Mouse (Mus musculus) erythroblast, embryonic 14.5 days (primary cell): Measurements from ENCODE around the gene Sdr39u1.

Experiments used
- GATA1 ChIP-seq: IDR thresholded peaks from 2 replicates; pipeline ENCODE4 v1.6.1; 2012; ENCODE audit warnings: low read length, inconsistent platforms, mixed read lengths
- TAL1 ChIP-seq: IDR thresholded peaks from 3 replicates; pipeline ENCODE4 v1.6.1; 2012; ENCODE audit warnings: low read length, inconsistent platforms, mixed read lengths

DNA sequence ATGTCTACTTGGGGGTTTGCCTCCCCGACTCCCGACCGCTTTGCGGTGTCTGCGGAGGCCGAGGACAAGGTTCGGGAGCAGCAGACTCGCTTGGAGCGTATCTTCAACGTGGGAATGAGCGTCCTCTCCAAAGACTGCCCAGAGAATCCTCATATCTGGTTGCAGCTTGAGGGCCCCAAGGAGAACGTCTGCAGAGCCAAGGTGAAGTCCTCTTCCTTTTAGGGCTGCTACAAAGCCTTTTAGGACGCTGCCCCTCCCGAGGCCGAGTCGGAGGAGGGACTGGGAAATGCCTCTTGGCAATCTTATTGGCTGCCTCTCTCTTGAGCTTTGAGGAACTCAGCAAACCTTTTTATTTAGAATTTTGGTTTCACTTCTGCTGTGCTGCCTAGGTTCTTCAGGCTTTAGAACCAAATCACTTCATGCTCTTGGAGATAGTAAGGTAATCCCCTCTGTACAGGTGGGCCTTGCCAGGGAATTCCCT, 14.3 kb downstream of the Sdr39u1 start:
- no peak for TF ChIP-seq TAL1
- no peak for TF ChIP-seq GATA1
